Mouse (Mus musculus) heart, adult 8-10 months (tissue): ENCODE measurements around the gene Galnt3. TPM values are rescaled to one million over a fixed set of nuclear protein-coding genes. Genes with fewer than 3 reads are reported as not detected.

Source experiments
- DNase-seq: peaks from one replicate; pipeline ENCODE4 v3.0.0; 2022; ENCODE audit warnings: low spot score
- total RNA-seq, 4 experiments: library from RNA; stranded (reverse); gene quantifications; 2 replicates each; pipeline ENCODE4 v1.2.4; 2022

Gene Galnt3
- total RNA-seq, 4 experiments from 2014 or later, result not detected

DNA sequence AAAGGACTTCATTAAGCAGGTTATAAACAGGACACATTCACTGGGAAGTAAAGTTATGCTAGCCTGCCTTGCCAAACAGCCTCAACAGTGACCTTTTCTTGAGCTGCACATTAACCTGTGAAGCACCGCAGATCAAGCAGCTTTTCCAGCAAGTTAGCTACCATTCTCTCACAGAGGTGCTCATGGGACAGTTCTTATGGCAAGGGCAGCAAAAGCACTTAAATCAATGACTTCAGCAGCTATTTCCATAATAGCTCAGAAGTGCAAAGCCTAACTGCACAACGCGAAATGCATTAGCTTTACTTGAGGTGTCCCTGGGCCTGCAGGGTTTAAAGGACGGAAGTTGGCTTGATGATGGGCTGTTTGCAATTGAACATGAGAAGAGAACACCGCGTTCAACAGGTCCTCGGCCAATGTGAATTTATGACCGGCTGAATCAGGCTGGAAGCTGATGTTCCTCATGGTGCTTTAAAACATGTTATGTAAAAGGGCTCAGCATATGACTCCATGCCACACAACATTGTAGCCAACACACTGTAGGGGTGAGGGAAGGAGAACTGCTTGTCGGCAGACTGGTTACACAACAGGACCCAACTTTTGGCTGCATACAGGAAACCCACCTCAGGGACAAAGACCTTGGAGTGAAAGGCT is 16.8 kb downstream of the Galnt3 start:
- no peak for DNase-seq

DNA sequence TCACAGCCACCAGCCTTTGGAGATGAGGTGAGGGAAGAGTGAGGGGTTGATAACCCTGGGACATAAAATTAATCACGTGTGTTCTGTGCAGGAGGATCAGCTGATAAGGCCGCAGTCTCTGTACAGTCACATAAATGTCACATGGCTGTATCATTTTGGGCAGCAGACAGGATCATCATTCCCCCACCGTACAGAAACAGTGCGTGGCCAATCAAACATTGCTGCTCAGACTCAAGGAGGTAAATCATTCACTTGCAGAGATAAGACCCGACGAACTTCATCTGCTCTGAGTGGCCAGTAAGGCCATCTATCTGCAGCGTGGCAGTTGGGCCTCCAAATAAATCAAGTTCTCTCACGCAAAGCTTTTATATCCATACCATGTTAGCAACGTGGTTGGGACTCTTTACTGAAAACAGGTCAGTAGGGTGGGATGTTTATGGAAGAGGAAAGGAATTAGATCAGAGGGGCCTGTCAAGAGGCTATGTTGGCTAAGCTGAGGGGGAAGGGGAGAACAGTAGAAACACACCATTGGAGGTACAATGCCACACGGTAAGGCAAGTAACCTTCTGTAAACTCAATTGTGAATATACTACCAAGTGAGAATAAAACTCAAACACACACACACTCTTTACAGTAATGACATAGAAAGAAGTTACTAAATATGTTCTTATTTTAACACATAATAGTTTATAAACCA is 20.9 kb downstream of the Galnt3 start:
- DNase-seq, result no peak

DNA sequence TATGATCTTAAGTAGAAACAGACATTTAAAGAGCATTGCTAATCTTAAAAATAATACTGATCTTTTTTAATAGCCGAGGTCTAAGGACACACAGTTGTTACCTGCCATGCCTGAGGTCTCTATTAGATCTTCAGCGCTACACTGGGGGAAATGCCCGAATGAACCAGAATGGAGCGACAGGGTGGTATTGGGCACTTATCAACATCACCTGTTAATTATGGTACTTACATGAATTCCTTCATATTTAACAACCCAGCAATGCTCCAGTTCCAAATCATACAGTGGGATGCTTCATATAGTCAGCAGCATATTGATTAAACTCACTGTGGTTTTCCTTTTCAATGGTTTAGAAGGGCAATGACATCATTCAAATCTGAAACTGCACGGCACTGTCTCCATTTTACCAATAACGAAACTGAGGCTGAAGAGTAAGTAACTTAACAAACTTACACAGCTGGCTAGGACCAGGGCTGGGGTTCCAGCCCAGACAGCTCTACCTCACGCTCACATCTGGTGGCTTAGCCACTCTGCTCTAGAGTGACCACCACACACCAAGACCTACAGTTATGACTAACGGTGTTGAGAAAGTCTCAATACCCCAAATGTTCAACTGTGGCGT is 23.0 kb downstream of the Galnt3 start:
- no peak for DNase-seq

DNA sequence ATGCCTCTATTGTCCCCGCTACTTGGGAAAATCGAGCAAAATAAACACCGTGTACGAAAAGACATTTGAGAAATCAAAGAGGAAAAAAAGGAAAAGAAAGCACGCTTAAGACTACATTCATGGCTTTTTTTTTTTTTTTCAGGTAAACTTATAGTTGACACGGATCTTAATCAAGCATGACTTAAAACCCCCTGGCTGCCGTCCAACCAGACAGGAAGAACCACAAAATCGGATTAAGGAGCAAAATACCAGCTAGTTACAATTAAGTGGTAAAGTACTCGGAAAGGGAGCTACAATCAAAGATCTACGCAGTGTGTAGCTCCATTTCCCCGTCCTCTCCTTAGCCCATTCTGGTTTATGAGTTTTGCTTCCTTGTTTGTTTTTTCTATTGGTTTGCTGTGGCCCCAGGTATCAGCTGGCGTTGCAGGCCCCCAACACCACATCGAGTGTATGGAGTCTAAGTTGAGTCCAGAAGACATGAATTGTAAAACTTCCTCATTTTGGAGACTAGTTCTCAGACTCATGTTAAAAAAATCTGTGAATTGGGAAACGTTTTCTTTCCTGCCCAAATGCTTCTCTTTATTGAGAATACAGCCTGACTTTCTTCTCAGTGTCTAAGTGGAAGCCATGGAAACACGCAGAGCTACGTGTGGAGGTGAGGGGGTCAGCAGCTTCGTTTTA is 24.0 kb downstream of the Galnt3 start:
- DNase-seq, result no peak

DNA sequence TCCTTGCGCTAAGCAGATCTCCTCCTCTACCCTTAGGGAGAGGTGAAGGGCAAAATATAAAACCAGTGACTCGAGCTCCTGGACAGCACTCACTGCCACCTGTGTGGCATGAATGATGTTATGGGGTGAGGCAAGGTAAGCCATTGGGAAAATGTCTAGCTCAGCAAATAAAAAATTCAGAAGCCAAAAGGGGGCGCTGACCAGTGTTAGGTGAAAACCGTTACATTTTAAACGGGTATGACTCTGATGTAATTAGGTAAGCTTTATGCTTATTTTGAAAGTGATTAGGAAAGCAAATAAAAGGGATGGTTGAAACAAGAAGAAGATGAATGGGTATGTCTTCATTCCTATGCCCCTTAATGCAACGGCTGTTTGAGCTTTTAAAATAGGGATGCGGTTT is 24.6 kb downstream of the Galnt3 start:
- no peak for DNase-seq

DNA sequence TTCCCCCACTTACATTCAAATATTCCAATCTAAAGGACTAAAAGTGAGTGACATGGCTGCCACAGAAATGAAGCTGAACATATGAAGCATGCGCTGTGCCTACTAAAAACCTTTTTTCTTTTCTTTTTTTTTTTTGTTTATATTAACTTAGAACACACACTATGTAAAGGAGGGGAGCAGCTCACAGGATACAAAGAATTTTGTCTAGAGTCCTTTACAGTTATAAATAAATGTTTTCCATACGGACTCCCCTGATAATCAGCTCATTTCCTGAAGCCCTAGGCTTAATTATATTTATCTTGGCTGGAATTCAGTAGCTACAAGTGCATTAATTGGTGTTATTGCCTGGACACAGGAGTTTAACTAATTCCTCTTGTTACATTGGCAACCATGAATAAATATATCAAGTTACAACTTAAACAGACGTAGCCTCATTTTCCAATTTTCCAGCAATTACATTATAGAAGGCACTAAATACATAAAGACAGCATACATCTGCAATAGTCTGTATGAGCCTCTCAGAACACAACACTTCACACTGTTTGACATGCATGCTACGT is 30.1 kb downstream of the Galnt3 start:
- no peak for DNase-seq

DNA sequence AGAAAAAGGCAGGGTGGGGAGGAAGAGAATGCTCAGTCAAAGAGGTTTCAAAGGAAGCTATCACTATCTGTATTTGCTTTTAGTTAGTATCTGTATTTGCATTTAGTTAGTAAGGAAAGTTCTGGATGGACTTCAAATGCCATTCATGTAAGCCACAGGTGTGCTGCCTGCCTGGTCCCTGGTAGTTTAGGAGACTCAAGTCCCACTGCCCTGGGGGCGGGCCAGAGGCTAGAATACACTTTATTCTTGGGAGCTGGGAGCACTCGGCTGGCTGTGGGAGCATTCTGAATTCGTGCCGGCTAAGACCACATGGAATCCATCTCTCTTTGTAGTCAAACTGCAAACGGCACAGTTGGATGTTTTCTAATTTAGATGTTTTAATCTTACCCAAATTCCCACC is 33.5 kb downstream of the Galnt3 start:
- no peak for DNase-seq

DNA sequence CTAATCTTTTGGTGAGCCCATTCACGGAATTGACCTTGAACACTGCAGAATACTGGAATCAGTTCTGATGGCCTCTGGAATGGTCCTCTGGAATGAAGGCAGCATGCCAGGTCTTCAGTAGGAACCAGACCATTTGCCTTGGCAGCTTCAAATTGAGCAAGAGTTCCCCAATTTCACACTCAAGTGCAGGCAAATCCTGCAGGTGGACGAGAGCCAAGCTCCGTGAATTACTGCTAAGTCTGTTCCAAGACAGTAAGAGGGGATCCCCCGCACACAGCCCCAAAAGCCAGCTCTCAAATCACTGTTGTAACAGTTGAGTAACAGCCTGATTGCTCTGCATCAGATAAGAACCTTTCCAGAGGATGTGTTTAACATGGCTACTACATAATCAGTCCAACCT is 42.9 kb downstream of the Galnt3 start:
- DNase-seq, result no peak

DNA sequence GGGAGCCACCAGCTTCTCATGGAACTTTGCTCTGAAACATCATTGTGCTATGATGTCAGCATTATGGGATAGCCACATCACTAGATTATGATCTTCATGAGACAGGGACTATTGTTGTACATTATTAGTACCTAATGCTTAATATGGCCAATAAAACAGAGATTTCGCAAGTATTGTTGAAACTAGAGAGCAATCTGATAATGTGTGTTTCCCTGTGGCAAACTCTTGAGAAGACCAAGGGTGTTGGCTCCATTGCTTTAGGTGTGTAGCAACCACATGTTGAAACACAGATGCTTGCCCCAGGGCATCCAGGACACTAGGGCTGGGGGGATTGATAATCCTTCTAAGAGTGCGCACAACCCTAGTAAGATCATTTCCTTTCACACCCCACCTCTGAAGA is 44.1 kb downstream of the Galnt3 start:
- no peak for DNase-seq

DNA sequence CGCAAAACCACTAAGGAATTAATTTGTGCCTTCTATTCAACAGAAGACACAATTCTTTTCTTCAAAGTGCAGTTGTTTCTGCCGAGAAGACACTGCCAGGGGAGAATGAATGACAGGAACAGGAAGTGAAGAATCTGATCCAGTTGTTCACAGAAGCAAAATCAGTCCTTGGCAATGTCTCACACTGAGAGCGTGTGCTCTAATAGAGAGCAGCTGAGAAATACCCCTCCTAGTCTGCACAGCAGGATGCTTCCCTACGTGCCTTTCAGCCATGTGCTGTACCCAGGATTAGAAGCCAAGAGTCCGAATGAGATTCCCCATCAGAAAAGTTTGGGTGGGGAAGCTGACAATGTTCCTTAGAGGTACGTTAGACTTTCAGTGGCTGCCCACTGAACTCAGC is 55.3 kb downstream of the Galnt3 start:
- no peak for DNase-seq

DNA sequence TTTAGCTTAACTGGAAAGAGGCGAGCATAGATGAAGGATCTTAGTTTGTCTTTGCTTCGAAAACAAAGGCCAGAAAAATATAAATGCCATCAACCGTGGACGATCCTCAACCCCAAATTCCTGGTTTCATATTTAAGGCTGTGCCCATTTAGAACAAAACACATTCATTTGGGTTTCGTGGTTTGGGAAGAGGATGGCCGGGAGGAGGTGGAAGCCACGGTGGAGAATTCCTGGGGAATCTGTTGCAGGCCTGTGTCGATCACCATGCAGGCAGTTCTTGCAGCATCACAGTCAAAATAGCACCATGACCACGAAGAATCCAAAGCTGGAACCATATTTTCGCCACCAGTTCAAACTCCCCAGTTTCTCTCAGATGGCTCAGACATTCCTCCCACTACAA is 61.5 kb downstream of the Galnt3 start:
- no peak for DNase-seq

DNA sequence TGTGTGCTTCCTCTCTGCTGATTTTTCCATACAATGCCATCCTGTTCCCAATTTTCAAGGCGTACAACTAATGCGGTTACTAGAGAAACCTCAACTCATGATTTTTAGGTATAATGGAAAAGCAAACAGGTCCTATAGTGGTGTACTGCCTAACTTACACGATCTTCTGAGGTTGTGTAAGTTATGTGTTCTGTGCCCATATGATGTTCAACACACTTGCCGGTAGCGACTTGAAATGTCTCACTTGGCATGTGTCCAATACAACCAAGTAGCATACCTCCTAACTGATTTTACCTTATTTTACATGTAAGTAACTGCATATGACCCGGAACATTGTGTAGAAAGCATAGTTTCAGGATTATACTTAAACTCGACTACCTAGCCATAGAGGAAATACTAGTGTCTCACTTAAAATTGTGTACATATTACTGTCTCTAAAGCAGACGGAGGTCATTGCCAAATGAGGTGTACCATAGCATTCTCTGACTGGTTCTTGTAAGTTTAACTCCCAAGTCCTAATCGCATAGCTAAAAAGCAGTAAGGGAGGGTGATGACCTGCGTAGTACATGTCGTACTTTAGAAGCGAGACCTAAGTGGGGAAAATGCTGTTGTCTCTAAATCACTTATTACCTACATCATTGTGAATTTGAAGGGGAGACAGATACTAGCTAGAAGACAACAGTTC is 80.2 kb downstream of the Galnt3 start:
- no peak for DNase-seq

DNA sequence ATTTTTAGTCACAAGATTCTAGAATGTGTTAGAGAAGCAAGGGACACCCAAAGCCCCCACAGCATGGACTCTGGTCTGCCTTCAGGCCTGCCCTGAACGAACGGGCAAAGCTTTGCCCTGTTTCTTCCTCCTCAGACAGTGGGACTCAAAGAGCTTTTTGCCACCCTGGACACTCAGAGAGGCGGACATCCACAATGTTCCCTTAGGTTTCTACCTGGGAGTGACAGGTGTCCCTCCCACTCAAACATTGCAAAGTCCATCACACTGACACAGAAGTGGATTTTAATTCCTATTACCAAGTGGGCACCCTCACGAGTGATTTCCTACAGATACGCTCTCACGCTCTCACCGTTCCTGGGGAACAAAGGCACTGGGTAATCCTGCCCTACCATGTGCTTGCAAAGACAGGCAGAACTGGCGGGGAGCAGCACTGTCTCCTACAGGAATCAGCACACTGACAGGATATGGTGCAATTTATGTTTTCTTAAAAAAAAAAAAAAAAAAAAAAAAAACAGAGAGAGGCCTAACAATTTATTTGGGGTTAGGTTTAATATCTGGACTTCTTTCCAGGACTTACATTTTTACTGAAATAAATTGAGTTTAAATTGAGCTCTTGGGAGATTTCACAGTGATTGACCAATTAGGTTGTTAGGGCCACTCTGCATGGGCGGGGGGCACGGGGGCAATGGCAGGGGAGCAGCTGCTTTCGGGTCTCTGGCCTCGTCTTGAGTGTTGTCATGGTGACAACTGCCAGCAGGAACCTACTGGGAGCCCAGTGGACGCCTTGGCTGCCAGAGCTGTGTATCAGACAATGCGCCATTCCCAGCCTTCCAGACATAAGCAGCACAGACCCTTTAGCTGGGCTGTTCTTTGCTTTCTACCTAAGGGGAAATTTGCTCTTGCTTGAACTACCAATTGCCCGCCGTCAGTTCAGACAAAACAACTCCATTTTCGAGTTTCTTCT is 81.1 kb downstream of the Galnt3 start:
- no peak for DNase-seq

DNA sequence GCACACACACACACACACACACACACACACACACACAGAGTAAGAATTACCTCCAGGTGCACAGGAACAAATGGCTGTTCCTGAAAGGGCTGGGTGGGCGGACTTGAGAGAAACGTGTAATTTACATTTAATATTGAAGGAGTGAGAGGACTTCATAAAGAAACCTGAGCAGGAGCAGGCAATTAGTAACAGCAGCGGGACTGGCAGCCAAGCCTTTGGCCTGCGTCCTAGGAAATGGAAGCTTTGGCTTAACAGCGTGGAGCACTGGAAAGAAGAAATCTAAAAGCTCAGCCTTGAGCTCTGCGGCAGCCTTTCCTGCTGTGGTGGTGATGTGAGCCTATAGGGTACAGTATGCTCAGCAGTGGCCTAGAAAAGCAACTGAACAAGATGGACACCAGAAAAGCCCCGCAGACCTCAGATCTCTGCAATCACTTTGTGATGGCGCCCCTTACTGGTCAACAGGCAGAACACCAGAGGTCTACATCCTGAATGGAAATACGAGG is 82.8 kb downstream of the Galnt3 start:
- no peak for DNase-seq

DNA sequence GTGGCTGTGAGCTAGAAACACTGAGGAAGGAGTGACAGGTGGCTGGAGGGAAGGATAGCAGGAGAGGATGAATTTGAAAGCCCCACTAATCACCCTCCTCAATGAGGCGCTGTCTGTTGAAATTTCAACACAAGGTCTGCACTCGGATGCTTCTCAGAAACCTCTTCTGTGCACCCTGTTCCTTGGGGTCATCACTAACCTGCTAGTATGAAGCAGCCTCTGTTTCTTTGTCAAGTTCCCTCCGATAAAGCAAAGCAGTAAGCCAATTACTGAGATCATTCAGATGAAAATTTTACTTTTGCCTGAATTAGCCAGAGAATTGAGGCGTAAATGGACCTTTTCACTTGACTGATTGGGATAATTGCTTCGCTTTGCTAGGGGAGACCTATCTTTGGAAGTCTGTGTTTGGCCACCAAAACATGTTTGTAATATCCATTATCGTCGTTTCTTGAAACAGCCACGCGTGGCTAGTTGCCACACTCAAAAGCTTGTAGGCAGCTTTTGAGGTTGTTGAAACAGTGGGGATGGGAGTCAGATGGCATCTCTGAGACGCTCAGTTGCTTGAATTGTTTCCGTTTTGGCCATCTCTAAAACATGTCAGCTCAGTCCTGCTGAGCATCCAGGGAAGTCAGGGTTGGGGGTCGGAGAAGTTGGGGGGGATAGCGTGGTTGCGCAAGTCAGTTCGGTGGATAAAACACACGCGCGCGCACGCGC is 83.4 kb downstream of the Galnt3 start:
- DNase-seq, result no peak

DNA sequence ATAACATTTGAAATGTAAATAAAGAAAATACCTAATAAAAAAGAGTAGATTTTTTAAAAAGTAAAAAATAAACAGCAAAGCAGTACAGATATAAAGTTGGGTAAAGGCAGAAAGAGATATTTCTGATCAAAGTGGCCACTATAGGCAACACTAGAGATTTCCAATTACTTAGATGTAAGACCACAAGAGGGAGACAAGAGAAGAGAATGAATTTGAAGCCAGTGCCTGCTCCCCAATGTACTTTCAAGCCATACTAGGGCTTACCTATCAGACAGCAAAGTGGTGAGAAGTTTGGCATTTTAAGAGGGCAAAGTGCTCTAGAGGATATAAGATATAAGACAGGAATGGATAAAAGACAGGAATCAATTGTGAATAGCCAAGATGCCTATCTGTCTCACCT is 84.2 kb downstream of the Galnt3 start:
- DNase-seq, result no peak

DNA sequence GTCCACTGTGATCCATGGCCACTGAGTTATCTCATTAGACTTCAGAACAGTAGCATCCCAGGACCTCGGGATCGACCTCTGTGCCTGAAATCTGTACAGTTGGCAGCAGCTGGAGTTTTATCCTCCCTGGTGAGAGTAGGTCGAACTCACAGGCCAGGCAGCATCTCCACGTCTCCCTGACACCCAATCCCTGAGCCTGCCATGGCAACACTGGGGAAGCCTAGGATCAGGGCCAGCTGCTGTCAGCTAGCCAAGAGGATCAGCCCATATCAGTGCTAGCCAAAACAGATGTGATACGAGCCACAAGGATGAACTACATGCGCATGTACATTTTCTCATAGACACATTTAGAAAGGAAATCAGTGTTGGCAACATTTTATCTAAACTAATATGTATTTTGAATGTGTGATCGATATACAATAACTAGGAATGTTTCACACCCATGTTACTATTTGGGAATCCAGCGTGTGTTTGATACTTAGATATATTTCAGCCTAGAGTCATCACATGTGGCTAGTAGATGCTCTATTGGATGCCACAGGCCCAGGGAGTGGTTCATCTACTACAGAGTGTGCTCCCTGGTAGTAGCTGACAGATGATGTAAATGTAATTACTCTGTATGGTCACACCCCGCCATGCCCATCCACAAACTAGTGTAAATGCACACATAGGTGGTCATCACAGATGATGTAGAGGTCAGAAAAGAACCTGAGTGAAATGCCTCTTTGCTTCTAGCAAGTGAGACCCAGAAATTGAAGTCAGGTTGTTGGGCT is 89.7 kb downstream of the Galnt3 start:
- DNase-seq, result no peak
